Mouse (Mus musculus): ENCODE measurements around the gene Hs3st2.

DNA sequence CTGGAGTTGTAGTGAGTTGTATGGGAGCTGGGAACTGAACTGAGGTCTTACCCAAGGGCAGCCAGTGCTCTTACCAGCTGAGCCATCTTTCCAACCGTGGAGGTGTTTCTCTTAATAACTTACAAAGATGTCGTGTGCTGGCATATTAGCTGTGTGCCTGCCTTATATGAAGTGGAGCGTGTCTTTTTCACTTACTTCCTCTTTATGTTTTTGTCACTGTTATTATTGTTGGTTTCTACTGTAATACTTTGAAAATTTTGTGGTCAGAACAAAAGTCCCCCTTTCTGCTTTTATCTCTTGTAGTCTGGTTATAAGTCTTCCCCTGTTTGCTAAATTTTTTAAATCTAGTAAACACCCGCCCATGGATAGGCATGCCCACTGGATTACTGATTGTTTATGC is 88.4 kb downstream of the Hs3st2 start:
- TF ChIP-seq CTCF (IDR thresholded peaks at IDR 0.05; ENCODE audit: extremely low read depth, insufficient read depth, low read length) (no peak), POLR2A (IDR thresholded peaks at IDR 0.05; ENCODE audit: extremely low read depth, insufficient read depth, low read length) (no peak)
